Mouse (Mus musculus) kidney, postnatal 10 days (tissue): Measurements from ENCODE around the gene Hephl1.
A peak's percentile ranks its signal among the peaks of the same experiment; 100 is the strongest.
"Not testable (repeated sequence)": the region's sequence is repeated elsewhere in the genome, so short reads cannot be mapped to it uniquely, and the experiment has no call there.

Source experiments
- DNase-seq: peaks from one replicate; pipeline ENCODE4 v3.0.0; 2021; ENCODE audit warnings: mixed read lengths

The Hephl1 gene

GRCm38 (mm10) chr9:15112008-15112407 is at the start of gene Hephl1:
TSS of gene Hephl1 (minus strand) at chr9:15112108.
- no peak for DNase-seq

- no peak for DNase-seq
Observed at GRCm38 (mm10) chr9:15149246-15149926, 37.5 kb upstream of the Hephl1 start.

- DNase-seq, result no peak
Observed at GRCm38 (mm10) chr9:15140546-15140945, 28.6 kb upstream of the Hephl1 start.

- DNase-seq, result no peak
Observed at GRCm38 (mm10) chr9:15125897-15126296, 14.0 kb upstream of the Hephl1 start.

- DNase-seq, result no peak
Observed at GRCm38 (mm10) chr9:15122431-15122830, 10.5 kb upstream of the Hephl1 start.

GRCm38 (mm10) chr9:15120841-15121358 is 9.0 kb upstream of the Hephl1 start:
- no peak for DNase-seq

- no peak for DNase-seq
Observed at GRCm38 (mm10) chr9:15120209-15120608, 8.3 kb upstream of the Hephl1 start.

GRCm38 (mm10) chr9:15119515-15119914 is 7.6 kb upstream of the Hephl1 start:
- no peak for DNase-seq

- DNase-seq, result no peak
Observed at GRCm38 (mm10) chr9:15116165-15116564, 4.3 kb upstream of the Hephl1 start.

- DNase-seq, result no peak
Observed at GRCm38 (mm10) chr9:15114102-15114501, 2.2 kb upstream of the Hephl1 start.

GRCm38 (mm10) chr9:15108101-15108500 is 3.8 kb downstream of the Hephl1 start:
- DNase-seq, result no peak

GRCm38 (mm10) chr9:15105136-15105535 is 6.8 kb downstream of the Hephl1 start:
- DNase-seq, result no peak

- DNase-seq, result no peak
Observed at GRCm38 (mm10) chr9:15103579-15104300, 8.2 kb downstream of the Hephl1 start.

GRCm38 (mm10) chr9:15101531-15102161 is 10.3 kb downstream of the Hephl1 start:
- no peak for DNase-seq

- not testable (repeated sequence) for DNase-seq
Observed at GRCm38 (mm10) chr9:15098421-15098820, 13.5 kb downstream of the Hephl1 start.

GRCm38 (mm10) chr9:15097172-15097571 is 14.7 kb downstream of the Hephl1 start:
- DNase-seq, result no peak

GRCm38 (mm10) chr9:15096161-15096560 is 15.7 kb downstream of the Hephl1 start:
- no peak for DNase-seq

- DNase-seq, result no peak
Observed at GRCm38 (mm10) chr9:15095206-15095605, 16.7 kb downstream of the Hephl1 start.

- DNase-seq, result peak; percentile 53
Observed at GRCm38 (mm10) chr9:15068686-15069295, 43.1 kb downstream of the Hephl1 start.

- no peak for DNase-seq
Observed at GRCm38 (mm10) chr9:15067995-15068685, 43.8 kb downstream of the Hephl1 start.

GRCm38 (mm10) chr9:15064176-15064575 is 47.7 kb downstream of the Hephl1 start:
- DNase-seq, result no peak

GRCm38 (mm10) chr9:15060847-15061246 is 51.1 kb downstream of the Hephl1 start:
- no peak for DNase-seq

GRCm38 (mm10) chr9:15060026-15060425 is 51.9 kb downstream of the Hephl1 start:
- DNase-seq, result no peak
